Mouse (Mus musculus) neural tube, embryonic 10.5 days (tissue): ENCODE measurements at regions not wholly inside any gene's neighbourhood (a gene's known extent, or its start where the extent isn't known, plus 50 kb on each side); places are given as distances from the start of the nearest gene placed in this dataset.
"Not testable (repeated sequence)": the region's sequence is repeated elsewhere in the genome, so short reads cannot be mapped to it uniquely, and the experiment has no call there.

Experiments
- DNase-seq: peaks from one replicate; pipeline ENCODE4 v3.0.0-alpha.2; 2017; ENCODE audit warnings: low spot score; ENCODE audit errors: extremely low spot score

DNA sequence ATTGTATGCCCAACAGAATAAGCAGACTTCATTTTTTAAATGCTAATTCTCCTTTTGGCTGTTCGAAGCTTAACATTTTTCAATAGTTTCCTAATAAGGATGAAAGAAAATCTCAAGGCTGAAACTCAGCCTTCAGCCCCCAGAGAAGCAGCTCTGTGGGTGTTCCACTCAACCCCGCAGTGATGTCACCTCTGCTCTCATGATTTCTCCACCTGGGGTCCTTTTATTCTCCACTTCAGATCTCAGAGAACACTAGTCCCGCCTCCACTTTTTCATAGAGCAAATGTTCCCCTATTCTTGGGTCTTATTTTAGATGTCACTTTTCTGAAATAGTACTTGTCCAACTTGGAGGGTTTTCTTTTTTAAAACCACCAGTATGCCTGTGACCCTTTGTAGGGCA is 567.3 kb downstream of the Cntn3 start:
- no peak for DNase-seq

DNA sequence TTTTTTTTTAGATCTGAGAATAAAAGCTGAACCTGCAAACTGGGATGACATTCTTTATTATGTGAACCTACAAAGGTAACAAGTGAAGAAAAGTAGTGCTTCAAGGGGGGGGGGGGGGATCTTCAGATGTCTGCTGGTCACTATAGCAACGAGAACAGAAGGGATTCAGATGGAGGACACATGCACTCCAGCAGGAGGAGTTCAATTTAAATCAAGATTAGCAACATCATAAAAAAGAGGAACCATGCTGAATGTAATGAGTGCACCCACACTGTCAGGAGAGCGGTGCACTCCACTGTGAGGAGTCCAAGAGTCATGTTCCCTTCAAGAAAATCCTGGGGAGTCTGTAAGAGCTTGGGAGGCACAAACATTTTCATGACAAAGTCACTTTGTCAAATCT is 574.7 kb downstream of the Cntn3 start:
- DNase-seq: no peak

DNA sequence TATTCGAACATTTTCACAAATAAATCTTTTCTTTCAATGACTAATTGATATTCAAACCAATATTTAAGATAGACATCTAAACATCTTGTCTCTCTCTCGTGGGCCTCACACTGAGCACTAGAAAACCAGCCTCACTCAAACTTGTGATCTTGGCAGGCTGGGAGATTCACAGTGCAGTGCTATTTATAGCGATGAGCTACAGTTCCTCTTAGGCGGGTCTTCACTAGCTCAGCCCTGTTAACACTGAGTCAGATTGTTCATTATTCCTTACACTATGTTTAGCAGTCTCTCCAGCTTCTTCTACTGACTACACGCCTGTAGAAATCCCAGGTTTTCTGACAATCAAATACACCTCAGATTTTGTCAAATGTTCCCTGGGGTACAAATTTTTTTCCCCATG is 575.3 kb downstream of the Cntn3 start:
- DNase-seq: no peak

DNA sequence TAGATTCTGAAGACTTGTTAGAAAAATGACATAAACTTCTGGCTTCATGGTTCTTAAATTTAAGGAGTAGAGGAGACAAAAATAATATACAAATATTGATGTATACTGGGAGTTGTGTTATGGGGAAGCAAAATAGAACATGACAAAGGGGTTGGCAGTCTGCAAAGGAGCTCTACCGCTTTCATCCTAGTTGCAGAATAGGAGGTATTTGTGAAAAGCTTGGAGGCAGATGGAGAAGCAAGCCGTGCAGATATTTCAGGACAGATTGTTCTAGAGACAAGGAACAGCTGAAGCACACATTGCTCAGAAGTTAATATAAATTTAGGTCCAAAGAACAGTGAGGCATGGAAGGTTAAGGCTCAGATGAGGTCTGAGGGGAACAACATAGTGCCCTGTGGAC is 580.1 kb downstream of the Cntn3 start:
- no peak for DNase-seq

DNA sequence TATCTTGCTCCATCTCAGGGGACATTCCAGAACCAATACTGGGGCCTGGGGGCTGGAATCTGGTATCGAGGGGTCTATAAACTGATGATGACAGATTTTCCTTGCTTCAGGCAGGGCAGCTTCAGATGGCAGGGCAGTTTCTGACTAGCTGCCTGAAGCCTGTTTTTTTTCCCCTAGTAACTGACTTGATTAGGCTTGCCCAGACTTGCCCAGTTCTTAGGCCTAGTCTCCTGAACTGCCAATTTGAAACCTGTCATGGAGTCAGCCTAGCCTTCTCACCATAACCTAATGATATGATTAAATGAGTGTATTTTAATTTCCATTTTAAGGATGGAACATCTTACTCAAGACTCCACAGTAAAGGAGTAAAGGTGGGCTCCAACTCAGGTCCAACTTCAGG is 591.2 kb downstream of the Cntn3 start:
- DNase-seq: no peak

DNA sequence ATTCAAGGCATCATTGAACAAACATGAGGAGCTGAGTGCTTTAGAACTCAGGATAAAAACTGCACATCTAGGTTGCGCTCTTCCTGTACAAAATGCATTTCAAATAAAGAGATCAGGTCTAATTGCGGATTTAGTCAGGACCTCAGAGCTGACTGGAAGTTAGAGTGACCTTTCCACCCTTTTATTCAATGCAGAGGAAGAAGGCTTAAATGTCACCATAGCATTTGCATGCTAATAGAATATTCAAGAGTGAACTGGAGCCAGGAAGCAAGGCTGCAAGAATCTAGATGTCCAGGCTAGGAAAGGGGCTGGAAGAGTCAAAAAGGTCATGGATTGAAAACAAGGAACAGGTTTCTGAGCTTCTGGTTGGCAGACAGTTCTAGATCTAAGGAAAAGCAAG is 593.7 kb downstream of the Cntn3 start:
- DNase-seq: no peak

DNA sequence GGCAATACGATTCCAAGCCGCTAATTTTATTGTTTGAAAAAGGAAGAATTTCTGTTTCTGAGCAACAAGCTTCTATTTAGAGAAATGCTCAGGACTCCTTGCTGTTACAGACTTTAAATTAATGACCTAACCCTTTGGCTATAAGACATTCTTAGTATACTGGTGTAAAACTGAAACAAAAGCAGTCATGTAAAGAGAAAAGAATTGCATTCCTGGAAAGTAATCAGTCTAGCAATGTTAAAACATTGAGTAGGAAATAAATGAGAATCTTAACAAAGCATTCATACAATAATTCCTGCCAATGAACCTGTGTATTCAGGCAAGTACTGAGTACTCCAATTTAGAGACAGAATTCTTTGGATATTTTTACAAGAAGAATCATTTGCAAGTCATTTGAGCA is 587.2 kb upstream of the Pdzrn3 start:
- no peak for DNase-seq

DNA sequence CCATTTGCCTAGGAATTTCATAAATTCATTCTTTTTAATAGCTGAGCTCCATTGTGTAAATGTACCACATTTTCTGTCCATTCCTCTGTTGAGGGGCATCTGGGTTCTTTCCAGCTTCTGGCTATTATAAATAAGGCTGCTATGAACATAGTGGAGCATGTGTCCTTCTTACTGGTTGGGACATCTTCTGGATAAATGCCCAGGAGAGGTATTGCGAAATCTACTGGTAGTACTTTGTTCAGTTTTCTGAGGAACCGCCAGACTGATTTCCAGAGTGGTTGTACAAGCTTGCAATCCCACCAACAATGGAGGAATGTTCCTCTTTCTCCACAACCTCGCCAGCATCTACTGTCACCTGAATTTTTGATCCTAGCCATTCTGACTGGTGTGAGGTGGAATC is 583.8 kb upstream of the Pdzrn3 start:
- DNase-seq: not testable (repeated sequence)

DNA sequence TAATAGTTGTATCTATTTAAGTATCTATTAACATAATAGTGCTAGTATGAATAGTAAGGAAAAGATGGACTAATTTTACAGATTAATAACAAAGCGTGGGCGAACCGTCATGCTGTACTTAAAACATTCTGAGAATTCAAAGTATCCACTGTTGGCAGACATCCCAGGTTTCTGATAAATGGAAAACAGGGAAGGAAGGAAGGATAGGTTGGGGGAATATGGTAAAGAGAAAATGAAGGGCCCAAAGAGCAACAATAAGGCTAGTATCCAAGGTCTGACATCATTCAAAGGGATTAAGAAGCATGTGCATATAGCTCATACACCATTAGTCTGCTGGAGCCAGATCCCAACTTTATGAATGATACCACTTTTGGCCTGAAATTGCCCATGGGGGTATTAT is 572.0 kb upstream of the Pdzrn3 start:
- DNase-seq: no peak

DNA sequence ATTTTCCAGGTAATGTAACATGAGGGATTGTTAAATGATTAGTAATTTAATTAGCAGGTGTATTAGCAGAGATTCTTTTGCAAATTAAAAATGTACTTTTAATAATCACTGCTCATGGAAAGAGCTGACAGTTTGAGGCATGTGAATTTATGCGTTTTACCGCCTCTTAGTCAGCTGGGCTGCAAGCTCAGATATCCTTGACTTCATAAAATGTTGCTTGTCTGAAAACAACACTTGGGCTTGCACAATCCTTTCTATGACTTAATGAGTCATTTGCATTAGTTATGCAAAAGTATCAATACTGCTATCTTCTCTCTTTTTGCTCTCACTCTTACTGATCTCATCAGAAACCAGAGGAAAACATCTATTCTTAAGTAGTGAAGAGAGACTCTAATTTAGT is 571.3 kb upstream of the Pdzrn3 start:
- DNase-seq: no peak

DNA sequence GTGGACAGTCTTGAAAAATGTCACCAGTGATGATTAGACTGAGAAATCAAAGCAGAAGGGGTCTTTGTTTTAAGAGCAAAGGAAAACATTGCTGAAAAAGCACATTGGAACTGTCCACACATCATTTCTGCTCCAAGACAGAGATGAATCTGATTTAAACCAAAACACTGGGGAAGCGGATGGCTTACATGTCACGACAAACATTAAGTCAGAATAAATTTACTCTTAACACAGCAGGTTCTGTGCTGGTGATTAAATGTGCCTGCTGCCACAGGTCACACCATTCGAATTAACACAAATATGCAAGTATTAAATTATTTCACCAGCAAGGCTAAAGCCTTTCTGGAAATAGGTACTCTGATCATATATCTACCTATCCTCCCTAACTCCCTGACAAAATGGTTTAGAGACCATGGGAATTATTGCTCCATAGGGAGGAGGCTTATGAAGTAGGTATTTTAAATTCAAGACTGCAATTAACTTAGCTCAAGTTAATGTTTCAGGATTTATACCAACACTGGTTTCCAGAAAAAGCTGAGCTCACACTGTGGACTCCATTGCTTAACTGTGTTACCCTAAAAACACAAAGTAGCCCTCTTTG is 562.7 kb upstream of the Pdzrn3 start:
- no peak for DNase-seq

DNA sequence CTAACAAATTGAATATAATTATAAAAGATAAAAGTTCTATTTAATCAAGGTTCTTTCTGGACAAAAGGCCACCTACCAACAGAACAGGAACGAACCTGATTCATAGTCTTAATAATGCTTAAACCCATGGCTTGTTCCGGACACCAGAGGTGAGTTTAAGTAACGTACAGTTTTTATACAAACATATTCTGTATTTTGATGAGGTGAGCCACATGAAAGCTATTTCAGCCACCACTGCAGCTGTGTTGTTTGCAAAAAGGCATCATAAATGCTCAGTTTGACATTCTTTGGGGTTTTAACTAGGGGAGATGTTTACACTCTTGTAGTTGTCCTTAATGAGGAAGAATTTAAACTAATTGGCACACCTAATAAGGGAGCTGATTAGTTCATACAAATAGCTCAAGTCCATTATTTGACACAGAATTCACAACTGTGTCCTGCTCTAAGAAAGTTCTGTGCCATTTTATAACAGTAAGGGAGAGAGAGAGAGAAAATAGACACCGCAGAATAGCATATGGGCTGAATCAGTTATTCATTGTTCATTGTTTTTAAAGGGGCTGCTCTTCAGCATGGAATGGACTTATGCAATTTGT is 560.8 kb upstream of the Pdzrn3 start:
- no peak for DNase-seq

DNA sequence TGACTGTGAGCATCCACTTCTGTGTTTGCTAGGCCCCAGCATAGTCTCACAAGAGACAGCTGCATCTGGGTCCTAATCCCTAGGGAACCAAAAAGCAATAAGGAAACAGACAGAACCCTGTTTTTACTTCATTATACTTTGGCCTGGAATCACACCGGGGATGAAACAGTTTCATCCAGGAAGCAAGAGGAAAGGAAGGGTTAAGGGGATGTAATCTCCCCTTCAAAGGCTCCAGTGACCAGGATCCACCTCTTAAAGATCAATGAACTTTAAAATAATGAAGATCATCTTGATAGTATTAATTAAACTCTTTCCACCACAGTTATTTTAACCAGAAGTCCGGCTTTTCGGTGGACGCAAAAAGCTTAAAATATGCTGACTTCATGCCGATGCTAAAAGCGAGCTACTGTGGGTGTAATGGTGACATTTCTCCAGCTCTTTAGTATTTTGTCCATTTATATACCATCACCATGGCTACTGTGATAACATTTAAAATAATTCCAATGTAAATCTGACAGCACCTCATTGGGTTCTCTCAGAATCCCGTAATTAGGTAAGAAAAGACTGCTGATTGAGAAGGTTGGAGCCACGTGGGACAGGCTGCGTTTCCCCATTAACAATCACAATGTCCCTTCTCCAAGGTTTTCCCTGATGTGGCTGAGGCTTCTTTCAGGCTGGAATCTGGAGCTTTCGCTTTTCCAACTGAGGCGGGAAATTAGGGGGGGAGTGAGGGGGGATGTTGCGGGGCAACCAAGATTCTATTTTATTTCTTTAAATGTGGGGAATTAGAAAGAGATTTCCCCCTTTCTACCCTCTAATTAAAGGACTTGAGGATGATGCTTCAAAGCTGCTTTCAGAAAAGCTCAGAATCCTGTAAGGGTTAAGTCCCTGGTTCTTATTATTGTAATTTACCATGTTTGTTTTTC is 560.0 kb upstream of the Pdzrn3 start:
- no peak for DNase-seq

DNA sequence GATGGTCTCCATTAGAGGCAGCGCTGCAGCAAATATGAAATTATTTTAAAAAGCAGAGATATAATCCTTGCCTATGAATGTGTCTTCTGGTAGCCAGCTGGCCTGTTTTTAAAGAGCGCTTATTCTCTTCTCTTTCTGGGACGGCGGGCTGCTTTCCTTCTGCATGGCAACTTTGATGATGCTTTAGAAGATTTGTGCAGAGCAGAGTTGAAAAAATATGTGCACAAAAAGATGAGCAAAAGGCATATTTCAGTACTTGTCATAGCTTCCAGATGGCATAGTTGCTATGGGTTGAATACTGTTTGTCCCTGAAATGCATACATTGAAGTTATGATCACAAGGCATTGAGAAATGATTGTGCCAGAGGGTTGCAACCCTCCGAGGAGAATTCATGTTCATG is 554.1 kb upstream of the Pdzrn3 start:
- DNase-seq: no peak

DNA sequence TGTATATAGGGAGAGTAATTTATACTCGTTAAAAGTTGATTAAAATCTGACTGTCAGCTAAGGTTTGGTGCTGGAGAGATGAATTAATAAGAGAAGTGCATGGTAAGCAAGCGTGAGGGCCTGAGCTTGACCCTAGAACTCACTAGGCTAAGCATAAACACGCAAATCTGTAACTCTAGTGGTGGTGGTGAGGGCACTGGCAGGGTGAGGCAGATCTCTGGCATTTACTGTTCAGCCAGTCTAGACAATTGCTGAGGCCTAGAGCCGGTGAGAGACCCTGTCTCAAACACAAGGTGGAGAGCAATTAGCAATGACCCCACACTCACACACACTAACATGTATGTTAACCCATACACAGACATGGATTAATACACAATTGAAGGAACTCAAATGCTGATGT is 544.0 kb upstream of the Pdzrn3 start:
- no peak for DNase-seq

DNA sequence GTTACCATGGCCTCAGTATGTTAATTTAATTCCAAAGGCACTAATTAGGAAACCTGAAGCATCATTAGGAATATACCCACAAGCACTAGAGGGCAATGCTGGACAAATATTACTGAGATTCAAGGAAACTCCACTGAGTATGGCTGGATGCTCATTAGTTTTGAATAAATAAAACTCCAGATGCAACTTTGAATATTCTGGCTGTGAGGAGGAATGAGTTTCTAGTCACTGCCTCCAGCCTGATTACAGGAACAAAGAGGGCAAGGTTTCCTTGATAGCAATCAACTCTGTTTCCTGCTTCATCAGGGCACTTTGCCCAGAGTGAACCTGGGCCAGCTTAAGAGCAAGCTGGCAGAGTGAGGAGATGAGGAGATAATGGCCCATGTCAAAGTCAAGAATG is 543.5 kb upstream of the Pdzrn3 start:
- DNase-seq: no peak

DNA sequence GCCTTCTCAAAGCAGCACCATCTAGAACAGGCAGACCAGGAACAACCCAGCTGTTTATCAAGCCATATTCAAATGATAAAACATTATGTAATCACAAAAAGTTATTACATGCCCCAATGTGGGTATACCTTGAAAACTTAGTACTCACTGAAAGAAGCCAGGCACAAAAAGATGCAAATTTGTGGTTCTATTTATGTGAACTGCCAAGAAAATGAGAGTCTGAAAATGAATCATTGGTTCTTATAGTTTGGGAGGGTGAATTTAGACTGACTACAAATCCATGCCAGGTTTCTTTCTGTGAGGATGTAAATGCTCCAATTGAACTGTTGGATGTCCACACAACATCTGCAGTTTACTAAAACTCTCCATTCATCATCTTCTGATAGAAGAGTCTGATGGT is 541.2 kb upstream of the Pdzrn3 start:
- DNase-seq: no peak

DNA sequence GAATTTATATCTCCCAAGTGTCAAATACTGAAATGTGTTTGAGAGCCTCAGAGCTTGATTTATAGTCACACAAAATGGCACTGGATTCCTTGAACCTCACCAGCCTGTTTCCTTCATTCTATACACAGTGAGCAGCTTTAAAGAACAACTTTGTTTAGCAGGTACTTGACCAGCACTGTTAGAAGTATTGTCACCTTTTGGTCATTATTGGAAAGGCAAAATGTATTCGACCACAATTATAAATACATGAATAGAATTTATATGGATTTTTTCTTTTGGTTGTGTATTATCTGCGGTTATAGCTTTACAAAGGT is 527.3 kb upstream of the Pdzrn3 start:
- DNase-seq: no peak

DNA sequence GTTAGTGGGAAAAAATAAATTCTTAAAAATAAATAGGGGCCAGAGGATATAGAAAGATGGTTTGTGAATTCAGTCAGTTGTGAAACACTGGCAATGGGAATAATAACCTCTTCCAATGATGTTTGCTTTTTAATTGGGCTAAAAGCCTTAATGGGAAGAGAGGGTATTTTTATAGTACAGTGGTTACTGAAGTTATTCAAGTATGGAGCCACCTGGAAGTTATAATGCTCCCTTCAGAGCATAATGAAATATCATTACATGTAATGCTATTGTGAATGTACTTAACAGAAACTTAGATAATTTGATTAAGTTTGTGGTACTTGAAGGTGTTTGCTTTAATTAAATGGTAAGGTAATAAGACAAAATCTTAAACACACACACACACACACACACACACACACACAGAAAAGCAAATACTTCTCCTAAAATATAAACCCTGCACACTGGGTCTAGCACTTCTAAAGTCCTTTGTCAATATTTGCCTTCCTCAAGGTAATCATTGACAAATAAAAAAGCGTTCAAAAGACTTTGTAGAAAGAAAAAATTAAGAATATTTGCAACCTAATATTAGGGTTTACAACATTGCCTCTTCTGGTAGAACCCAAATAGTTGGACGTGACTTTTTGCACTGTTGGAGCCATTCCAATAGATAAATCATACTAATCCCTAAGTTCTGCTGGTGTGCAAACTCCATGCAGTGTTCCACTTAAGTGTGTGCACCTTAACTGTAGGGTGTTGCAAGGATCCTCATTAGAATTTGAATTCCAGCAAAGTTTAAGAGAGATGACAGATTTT is 526.7 kb upstream of the Pdzrn3 start:
- DNase-seq: no peak

DNA sequence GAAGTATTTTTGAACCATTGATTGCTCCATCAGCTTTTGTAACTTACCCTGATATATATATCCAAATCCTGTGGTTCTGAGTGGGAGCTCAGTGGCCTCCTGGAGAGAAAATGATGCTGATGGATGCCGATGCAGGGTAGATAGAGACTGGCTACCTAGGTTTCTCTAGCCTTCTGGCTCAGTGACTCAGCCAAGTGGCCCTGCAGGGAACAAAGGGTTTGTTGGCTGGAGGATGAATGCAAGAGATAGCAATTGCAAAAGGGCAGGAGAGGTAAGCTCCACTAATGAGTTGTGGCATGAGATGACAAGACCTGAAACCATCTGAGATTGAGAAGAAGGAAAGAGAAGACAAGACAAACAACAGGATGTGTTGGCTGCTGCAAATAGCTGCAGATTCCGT is 524.6 kb upstream of the Pdzrn3 start:
- DNase-seq: no peak

DNA sequence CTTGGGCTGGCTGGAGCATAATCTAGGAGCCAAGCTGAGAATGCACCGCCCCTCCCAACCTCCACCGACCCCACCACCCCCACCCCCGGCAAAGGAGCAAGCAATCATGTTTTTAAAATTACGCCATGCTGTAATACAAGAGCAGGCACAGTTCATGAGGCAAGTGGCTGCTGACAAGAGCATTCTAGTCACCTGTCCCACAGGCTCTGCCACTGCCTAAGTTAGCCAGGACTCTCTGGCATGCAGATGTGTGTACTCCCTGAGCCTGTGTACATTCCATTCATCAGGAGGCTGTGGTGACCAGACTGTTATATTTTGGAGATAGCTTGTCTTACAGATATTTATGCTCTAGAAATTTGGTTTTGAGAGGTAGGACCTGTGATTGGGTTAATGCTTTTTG is 520.8 kb upstream of the Pdzrn3 start:
- no peak for DNase-seq

DNA sequence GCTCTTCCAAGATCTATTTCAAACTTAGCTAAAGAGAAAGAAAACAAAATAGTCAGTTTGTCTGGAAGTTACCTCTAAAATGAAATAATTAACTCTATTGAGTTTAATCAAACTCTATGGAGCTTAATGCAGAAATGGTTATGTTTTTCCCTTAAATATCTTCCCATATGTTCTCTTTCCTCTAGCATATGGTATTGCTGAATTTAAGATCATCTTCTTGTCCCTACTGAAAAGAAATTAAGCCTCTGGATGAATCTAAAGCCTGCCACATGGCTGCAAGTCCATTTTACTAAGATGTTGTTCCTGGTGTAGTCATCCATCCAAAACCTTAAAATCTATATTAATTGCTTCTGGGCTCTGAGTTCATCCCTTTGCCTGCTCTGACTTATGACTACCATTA is 513.0 kb upstream of the Pdzrn3 start:
- no peak for DNase-seq
